Mouse (Mus musculus): ENCODE measurements at regions not wholly inside any gene's neighbourhood (a gene's known extent, or its start where the extent isn't known, plus 50 kb on each side); places are given as distances from the start of the nearest gene placed in this dataset.
A peak's percentile ranks its signal among the peaks of the same experiment; 100 is the strongest.

DNA sequence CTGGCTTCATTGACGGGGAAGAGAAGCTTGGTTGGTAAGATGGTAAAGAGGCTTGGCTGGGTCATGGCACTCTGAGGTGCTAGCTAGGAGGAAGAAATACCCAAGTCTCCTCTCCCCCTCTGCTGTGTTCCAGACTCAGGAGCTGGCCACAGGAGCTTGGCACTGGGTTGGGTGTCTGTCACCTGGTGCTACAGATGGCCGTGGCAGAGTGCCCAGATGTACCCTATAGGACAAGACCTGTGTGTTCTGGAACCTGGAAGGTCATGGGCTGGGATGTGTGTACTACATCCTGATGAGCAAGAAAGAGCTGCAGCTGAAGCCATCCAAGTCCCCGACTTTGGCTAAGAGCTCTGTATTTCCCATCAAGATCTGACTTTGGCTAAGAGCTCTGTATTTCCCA is 72.4 kb downstream of the Nupl2 start:
- Histone ChIP-seq H3K4me1 (no peaks in the 10 kb centered on the region), H3K27ac (no peak overlapping the region), H3K9me3 (no peaks in the 10 kb centered on the region), H3K9ac (no peak overlapping the region), H3K4me2 (no peak overlapping the region), H3K27me3 (replicated peaks) (no peaks in the 10 kb centered on the region), H3K36me3 (no peaks in the 10 kb centered on the region), H3K4me3 (replicated peaks) (no peak overlapping the region)
- 79% methylated on average over 3 of the region's 3 CpGs for WGBS
- no peak for ATAC-seq (ENCODE audit: insufficient read depth, low FRiP score, low read depth)

DNA sequence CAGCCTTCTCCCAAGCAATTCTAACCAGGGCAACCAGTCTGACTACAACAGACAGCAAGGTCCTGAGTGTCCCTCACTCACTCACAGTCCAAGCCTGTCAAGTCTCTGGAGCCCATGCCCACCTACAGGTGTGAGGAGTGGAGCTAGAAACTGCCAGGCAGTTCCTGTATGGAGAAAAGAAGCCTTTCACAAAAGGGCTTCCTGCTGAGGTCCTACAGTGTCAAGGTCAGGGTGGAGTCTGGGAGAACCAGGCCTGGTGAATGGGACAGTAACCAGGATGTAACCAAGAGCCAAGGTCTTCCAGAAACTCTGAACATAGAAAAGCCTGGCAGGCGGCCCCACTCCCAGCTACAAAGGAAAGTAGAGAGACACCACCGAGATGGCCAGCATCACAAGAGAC is 74.2 kb downstream of the Nupl2 start:
- WGBS = 74% methylated on average over 2 of the region's 2 CpGs
- no peaks in the 10 kb centered on the region for H3K9me3 ChIP-seq
- H3K9ac ChIP-seq = no peak overlapping the region
- no peak overlapping the region for H3K4me2 ChIP-seq
- no peak overlapping the region for H3K27ac ChIP-seq
- no peak overlapping the region for H3K4me3 ChIP-seq (replicated peaks)
- H3K27me3 ChIP-seq (replicated peaks) = no peaks in the 10 kb centered on the region
- ATAC-seq (ENCODE audit: insufficient read depth, low FRiP score, low read depth) = no peak
- no peaks in the 10 kb centered on the region for H3K4me1 ChIP-seq
- no peaks in the 10 kb centered on the region for H3K36me3 ChIP-seq

DNA sequence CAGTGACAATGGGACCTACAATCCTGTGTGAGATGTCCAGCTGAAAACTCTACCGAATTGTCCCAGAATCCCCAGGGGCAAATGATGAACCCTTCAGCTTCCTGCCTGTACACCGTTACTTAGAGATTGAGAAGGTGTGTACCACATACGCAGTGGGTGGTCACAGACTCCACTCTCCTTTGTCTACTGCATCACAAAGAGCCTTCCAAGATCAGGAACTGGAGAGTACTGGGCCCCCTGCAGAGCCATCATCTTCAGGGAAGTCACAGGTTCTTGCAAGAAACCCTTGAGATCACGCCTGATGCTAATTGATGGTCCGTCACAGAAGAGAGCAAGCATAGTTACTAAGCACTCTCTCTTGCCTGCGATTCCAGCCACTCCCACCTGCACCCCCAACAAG is 79.4 kb downstream of the Nupl2 start:
- WGBS = 73% methylated on average over 6 of the region's 6 CpGs
- H3K4me3 ChIP-seq (replicated peaks) = no peak overlapping the region
- no peaks in the 10 kb centered on the region for H3K9me3 ChIP-seq
- H3K9ac ChIP-seq = no peak overlapping the region
- no peaks in the 10 kb centered on the region for H3K27me3 ChIP-seq (replicated peaks)
- no peak overlapping the region for H3K4me2 ChIP-seq
- no peaks in the 10 kb centered on the region for H3K36me3 ChIP-seq
- H3K4me1 ChIP-seq = no peaks in the 10 kb centered on the region
- H3K27ac ChIP-seq = no peak overlapping the region
- ATAC-seq (ENCODE audit: insufficient read depth, low FRiP score, low read depth) = no peak

DNA sequence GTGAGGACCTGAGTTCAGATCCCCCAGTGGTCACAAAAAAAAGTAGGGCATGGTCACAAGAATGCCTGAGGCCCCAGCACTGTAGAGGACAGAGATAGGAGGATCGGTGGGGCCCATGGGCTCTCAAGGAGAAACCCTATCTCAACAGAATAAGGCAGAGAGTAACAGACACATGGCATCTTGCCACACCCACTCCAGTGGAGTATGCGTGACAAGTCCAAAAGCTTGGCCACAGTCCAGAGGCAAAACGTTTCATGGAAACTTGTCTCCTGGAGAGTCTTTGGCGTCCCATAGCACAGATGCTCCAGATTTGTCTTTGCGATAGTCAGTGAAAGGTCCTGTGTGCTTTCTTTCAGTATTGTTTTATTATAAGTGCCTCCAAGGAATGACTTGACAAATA is 90.7 kb downstream of the Nupl2 start:
- H3K9me3 ChIP-seq = no peaks in the 10 kb centered on the region
- H3K27me3 ChIP-seq (replicated peaks) = no peaks in the 10 kb centered on the region
- WGBS = 82% methylated on average over 5 of the region's 5 CpGs
- no peak overlapping the region for H3K4me3 ChIP-seq (replicated peaks)
- H3K9ac ChIP-seq = no peak overlapping the region
- no peak for ATAC-seq (ENCODE audit: insufficient read depth, low FRiP score, low read depth)
- no peaks in the 10 kb centered on the region for H3K4me1 ChIP-seq
- no peak overlapping the region for H3K4me2 ChIP-seq
- no peak overlapping the region for H3K27ac ChIP-seq
- H3K36me3 ChIP-seq = no peaks in the 10 kb centered on the region

DNA sequence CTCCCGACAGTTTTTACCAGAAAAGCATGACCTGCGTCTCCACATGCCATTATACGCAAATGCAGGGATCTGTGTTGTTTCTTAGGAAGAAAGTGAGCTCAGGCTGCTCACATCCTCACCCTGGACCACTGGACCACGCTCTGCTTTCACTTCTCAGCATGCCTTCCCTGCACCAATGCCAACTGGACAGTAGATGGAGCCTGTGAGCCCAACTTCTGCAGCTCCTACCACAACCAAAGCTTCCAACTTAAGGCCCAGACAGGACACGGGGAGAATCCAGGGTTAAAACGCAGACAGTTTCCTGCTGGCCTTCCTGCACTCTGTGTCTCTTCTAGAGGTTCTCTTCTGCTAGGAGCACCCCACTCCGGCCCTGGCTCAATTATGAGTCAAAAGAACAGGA is 90.3 kb downstream of the Kcnh2 start:
- Histone ChIP-seq H3K9me3 (no peaks in the 10 kb centered on the region), H3K36me3 (no peaks in the 10 kb centered on the region), H3K9ac (no peak overlapping the region), H3K4me3 (replicated peaks) (no peak overlapping the region), H3K4me2 (no peak overlapping the region), H3K4me1 (peaks cover 2% of the 10 kb centered on the region; the same call in 1 of the 2 replicates), H3K27ac (no peak overlapping the region), H3K27me3 (replicated peaks) (no peaks in the 10 kb centered on the region)
- no peak for ATAC-seq (ENCODE audit: insufficient read depth, low FRiP score, low read depth)
- WGBS = 12% methylated on average over 7 of the region's 7 CpGs

DNA sequence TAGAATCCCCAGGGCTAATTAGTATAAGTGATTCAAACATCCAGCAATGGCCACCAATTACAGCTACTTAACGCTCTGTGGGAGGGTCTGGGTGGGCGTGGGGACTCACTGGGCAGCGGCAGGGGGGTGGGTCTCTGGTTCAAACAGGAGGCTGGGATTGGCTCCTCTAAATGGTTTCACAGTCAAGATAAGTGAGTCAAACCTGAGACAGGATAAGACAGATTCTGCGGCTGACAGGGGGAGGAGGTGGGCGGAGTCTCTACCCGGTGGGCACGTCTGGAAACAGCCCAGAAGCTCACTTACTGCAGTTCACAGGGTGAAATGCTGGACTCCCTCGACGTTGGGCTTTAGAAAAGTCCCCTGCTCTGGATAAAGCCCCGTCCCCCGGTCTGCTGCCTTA is 89.3 kb downstream of the Kcnh2 start:
- peaks cover 4% of the 10 kb centered on the region; the same call in 1 of the 2 replicates for H3K4me1 ChIP-seq
- no peaks in the 10 kb centered on the region for H3K27me3 ChIP-seq (replicated peaks)
- H3K36me3 ChIP-seq = no peaks in the 10 kb centered on the region
- H3K9me3 ChIP-seq = no peaks in the 10 kb centered on the region
- WGBS = 5% methylated on average over 11 of the region's 11 CpGs
- H3K9ac ChIP-seq = no peak overlapping the region
- no peak overlapping the region for H3K4me3 ChIP-seq (replicated peaks)
- H3K4me2 ChIP-seq = peak overlapping the region; percentile 9; the same call in 1 of the 2 replicates
- ATAC-seq (ENCODE audit: insufficient read depth, low FRiP score, low read depth) = no peak
- no peak overlapping the region for H3K27ac ChIP-seq

DNA sequence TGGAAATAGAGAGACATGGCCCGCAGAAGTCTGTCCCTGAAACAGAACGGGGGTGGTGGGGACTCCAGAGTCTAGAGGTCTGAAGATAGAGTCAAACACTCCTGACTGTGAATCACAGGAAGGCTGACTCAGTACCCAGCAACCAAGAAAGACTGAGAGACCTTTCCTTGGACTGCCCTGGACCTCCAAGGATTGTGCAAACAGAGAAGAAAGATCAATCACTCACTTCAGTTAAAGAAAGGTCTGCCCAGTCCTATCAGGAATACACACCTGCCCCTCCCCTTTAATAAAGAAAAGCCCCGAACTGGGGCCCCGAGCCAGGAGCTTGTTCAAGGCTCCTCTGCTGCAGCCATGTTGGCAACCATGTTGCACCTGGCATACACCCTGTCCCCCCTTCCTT is 87.3 kb downstream of the Kcnh2 start:
- H3K4me2 ChIP-seq = no peak overlapping the region
- H3K4me1 ChIP-seq = peaks cover 4% of the 10 kb centered on the region; the same call in 1 of the 2 replicates
- H3K4me3 ChIP-seq (replicated peaks) = no peak overlapping the region
- H3K9ac ChIP-seq = no peak overlapping the region
- no peaks in the 10 kb centered on the region for H3K36me3 ChIP-seq
- peak; percentile 20; the same call in 1 of the 2 replicates for ATAC-seq (ENCODE audit: insufficient read depth, low FRiP score, low read depth)
- H3K27ac ChIP-seq = no peak overlapping the region
- H3K9me3 ChIP-seq = no peaks in the 10 kb centered on the region
- H3K27me3 ChIP-seq (replicated peaks) = no peaks in the 10 kb centered on the region
- 47% methylated on average over 4 of the region's 4 CpGs for WGBS

DNA sequence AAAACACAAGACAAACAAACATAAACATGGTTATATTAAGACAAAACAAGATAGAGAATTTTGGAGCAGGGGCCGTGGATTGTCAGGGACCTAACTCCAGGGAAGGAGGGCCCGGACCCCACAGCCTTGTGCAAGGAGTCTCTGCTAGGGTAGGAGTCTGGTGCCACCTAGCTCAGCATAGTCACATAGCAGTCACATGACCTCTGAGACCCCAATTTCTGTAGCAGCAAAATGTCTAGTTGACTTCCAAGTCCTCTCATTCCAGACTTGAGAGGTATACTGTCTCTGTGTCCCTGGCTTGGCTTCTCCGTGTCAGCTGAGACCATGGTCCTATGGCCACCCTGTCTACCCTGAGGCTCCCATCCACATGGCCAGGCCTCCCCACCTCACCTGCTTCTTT is 86.0 kb downstream of the Kcnh2 start:
- no peaks in the 10 kb centered on the region for H3K9me3 ChIP-seq
- no peaks in the 10 kb centered on the region for H3K36me3 ChIP-seq
- 85% methylated on average over 3 of the region's 3 CpGs for WGBS
- H3K4me2 ChIP-seq = no peak overlapping the region
- H3K27ac ChIP-seq = no peak overlapping the region
- no peaks in the 10 kb centered on the region for H3K27me3 ChIP-seq (replicated peaks)
- H3K4me1 ChIP-seq = peaks cover 4% of the 10 kb centered on the region; the same call in 1 of the 2 replicates
- no peak for ATAC-seq (ENCODE audit: insufficient read depth, low FRiP score, low read depth)
- H3K9ac ChIP-seq = no peak overlapping the region
- H3K4me3 ChIP-seq (replicated peaks) = no peak overlapping the region

DNA sequence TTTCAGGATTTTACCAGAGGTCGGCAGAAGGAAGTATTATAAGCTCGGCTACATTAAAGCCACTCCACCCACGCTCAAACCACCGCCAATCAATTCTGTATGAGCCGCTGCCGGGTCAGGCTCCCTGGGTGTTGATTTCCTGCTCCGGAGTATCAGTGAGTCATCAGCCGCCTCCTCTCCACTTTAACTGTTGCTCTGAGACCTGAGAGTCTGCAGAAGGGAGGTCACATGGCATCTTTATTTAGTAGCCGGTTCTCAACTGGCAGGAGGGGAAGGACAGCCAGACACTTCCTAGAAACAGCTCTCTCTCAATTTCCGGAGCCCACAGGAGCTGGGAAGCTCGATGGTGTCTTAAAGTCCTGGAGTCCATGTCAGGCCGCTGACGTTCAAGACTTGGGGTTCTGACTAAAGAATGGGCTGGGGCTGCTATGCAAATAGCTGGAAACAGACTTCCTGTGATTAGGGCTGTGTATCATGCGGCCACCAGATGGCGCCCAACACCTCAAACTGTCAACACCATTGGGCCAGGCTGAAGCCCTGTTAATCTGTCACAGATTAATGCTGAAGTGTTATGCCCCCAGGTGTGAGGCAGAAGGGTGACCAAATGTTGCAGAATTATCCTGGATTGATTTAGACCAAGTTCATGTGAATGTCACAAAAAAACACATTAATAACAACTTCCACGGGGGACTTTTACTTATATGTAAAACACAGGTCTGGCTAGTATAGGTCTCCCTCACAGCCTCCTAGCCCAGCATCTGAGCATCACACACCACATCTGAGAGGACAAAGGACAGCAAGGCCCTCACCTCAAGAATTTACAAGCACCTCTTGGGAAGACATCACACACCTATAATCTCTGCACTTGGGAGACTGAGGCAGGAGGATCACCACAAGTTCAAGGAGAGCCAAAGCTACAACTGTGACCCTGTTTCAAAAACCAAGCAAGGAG is 84.8 kb downstream of the Kcnh2 start:
- H3K9me3 ChIP-seq = no peaks in the 10 kb centered on the region
- H3K9ac ChIP-seq = no peak overlapping the region
- WGBS = 6% methylated on average over 16 of the region's 16 CpGs
- H3K27ac ChIP-seq = peak overlapping the region; percentile 62
- H3K36me3 ChIP-seq = no peaks in the 10 kb centered on the region
- H3K27me3 ChIP-seq (replicated peaks) = no peaks in the 10 kb centered on the region
- peak overlapping the region; percentile 23 for H3K4me3 ChIP-seq (replicated peaks)
- H3K4me1 ChIP-seq = peaks cover 4% of the 10 kb centered on the region; the same call in 1 of the 2 replicates
- peak overlapping the region; percentile 50 for H3K4me2 ChIP-seq
- peak; percentile 81 for ATAC-seq (ENCODE audit: insufficient read depth, low FRiP score, low read depth)

Data from stomach, embryonic 15.5 days (tissue).